Mouse (Mus musculus) brain, adult 2 months (tissue): ENCODE measurements around the gene Hic2.
"Not testable (repeated sequence)": the region's sequence is repeated elsewhere in the genome, so short reads cannot be mapped to it uniquely, and the experiment has no call there.

Source experiments
- DNase-seq: peaks from one replicate; pipeline ENCODE4 v3.0.0; 2011; ENCODE audit warnings: low read depth, low spot score

The Hic2 gene

GRCm38 (mm10) chr16:17232794-17233701 is at the start of gene Hic2:
Gene Hic2, plus strand, starts transcription at chr16:17233572.
- DNase-seq: peak; percentile 96

- no peak for DNase-seq
These were observed 47.9 kb upstream of the Hic2 start for GRCm38 (mm10) chr16:17185475-17185874.

GRCm38 (mm10) chr16:17193823-17194222 is 39.5 kb upstream of the Hic2 start:
- no peak for DNase-seq

- peak; percentile 24 for DNase-seq
These were observed 33.0 kb upstream of the Hic2 start for GRCm38 (mm10) chr16:17200121-17200952.

GRCm38 (mm10) chr16:17200953-17201707 is 32.2 kb upstream of the Hic2 start:
- DNase-seq: peak; percentile 94

GRCm38 (mm10) chr16:17201977-17202376 is 31.4 kb upstream of the Hic2 start:
- DNase-seq: peak; percentile 74

- no peak for DNase-seq
These were observed 30.8 kb upstream of the Hic2 start, which contains the start of gene Ube2l3 for GRCm38 (mm10) chr16:17202549-17202948. Gene Ube2l3, minus strand, starts transcription at chr16:17202649.

GRCm38 (mm10) chr16:17204990-17205389 is 28.4 kb upstream of the Hic2 start:
- DNase-seq: peak; percentile 77

- peak; percentile 94 for DNase-seq
These were observed 24.7 kb upstream of the Hic2 start, which contains the start of gene Rimbp3 for GRCm38 (mm10) chr16:17208389-17209361. Gene Rimbp3, plus strand, starts transcription at chr16:17208603.

GRCm38 (mm10) chr16:17209404-17209960 is 23.9 kb upstream of the Hic2 start:
- no peak for DNase-seq

- DNase-seq: peak; percentile 94
These were observed 23.2 kb upstream of the Hic2 start for GRCm38 (mm10) chr16:17209981-17210838.

- DNase-seq: no peak
These were observed 16.3 kb upstream of the Hic2 start for GRCm38 (mm10) chr16:17216934-17217633.

GRCm38 (mm10) chr16:17220127-17220733 is 13.1 kb upstream of the Hic2 start:
- DNase-seq: no peak

GRCm38 (mm10) chr16:17222197-17222596 is 11.2 kb upstream of the Hic2 start:
- DNase-seq: peak; percentile 95

GRCm38 (mm10) chr16:17225584-17225983 is 7.8 kb upstream of the Hic2 start:
- DNase-seq: no peak

- DNase-seq: no peak
These were observed 6.9 kb upstream of the Hic2 start for GRCm38 (mm10) chr16:17226496-17226895.

GRCm38 (mm10) chr16:17231523-17231922 is 1.8 kb upstream of the Hic2 start:
- DNase-seq: not testable (repeated sequence)
